Mouse (Mus musculus) spleen, adult 2 months (tissue): Measurements from ENCODE around the gene Ppm1n.

Experiments used
- CTCF ChIP-seq: fragments of 200-500 bp; IDR thresholded peaks from 2 replicates; pipeline ENCODE4 v1.5.1; 2011; ENCODE audit warnings: mild to moderate bottlenecking, inconsistent platforms; ENCODE audit not compliant: insufficient read depth, insufficient read length, insufficient replicate concordance; ENCODE audit errors: extremely low read depth
- POLR2A ChIP-seq: fragments of 200-500 bp; IDR thresholded peaks from 2 replicates; pipeline ENCODE4 v1.6.1; 2011; ENCODE audit warnings: low read depth, low read length, inconsistent platforms

DNA sequence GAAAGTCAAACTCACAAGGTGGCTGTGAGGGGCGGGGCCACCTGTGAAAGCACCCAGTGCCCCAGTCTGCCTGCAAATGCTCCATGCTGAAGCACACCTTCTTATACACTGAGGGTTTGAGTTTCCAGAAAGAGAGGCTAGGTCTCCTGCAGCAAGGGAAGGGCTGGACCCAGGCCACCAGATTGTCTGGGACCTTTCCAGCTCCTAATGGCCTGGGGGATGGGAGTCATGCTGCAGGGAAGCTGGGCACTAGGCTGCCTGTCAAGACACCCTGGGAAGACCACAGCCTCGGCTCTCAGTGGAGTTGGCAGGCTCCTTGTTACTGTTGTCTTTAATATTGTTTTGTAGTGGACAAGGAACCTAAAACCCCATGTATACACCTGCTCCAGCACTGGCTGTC lies 43.5 kb downstream of the Ppm1n start:
- TF ChIP-seq CTCF (no peak), POLR2A (no peak)
